Mouse (Mus musculus) layer of hippocampus, adult 2 months (tissue): ENCODE measurements around the gene Spop. TPM values are rescaled to one million over a fixed set of nuclear protein-coding genes. Genes with fewer than 3 reads are reported as not detected.
"Not testable (repeated sequence)": the region's sequence is repeated elsewhere in the genome, so short reads cannot be mapped to it uniquely, and the experiment has no call there.

ENCODE experiments used
- DNase-seq, 2 experiments: peaks; one replicate each; pipeline ENCODE4 v3.0.0; 2022; ENCODE audit warnings: low spot score in 2 of 2
- H3K27ac ChIP-seq: fragments of 200-600 bp; 2 replicates; pipeline ENCODE4 v1.8.1; 2022
- H3K4me3 ChIP-seq: fragments of 200-600 bp; 2 replicates; pipeline ENCODE4 v1.8.1; 2022; ENCODE audit warnings: mild to moderate bottlenecking
- CTCF ChIP-seq: fragments of 200-600 bp; conservative IDR thresholded peaks from 2 replicates; pipeline ENCODE4 v1.8.1; 2022; ENCODE audit warnings: antibody characterized with exemption, mild to moderate bottlenecking, moderate library complexity
- total RNA-seq, 2 experiments: library from RNA; stranded (reverse); gene quantifications; 2 replicates each; pipeline ENCODE4 v1.2.3; 2021

Gene Spop
- total RNA-seq, 2 experiments from 2014 or later = 170 to 176 TPM

DNA sequence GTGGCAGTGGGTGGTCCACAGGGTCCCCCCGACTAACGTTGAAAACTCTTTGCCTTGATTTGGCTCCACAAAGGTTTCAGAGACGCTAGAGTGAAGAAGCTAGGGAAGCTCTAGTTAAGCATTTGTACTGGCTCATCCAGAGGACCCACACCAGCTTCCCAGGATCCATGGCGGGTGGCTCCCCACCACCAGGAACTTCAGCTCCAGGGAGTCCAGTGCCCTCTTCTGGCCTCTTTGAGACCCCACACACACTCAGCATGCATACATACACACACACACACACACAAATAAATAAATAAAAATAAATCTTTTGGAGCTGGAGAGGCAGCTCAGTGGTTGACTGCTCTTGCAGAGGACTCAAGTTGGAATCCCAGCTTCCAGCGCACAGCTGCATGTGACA, 84.0 kb downstream of the Spop start:
- DNase-seq = no peak
- no peak for TF ChIP-seq CTCF
- H3K4me3 ChIP-seq = no peak overlapping the region
- no peak overlapping the region for H3K27ac ChIP-seq

DNA sequence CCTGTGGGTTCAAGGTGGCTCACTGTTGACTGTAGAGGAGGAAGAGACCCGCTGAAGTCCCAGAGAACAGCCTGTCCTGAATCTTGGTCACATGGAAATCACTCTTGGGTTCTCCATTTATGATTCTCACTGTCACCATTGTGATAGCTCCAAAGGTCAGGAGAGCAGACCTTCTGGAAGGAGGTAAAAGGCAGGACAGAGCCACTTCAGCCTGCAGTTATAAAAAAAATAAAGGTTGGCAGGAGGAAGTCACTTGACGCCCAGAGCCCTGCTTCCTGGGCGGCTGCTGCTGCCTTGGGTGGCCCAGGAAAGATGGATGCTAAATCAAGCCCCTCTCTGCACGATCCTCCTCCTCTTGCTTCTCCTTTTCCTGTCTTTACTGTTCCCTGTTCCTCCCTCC, 86.5 kb downstream of the Spop start:
- no peak for DNase-seq
- Histone ChIP-seq H3K27ac (no peak overlapping the region), H3K4me3 (no peak overlapping the region)
- TF ChIP-seq CTCF = no peak

DNA sequence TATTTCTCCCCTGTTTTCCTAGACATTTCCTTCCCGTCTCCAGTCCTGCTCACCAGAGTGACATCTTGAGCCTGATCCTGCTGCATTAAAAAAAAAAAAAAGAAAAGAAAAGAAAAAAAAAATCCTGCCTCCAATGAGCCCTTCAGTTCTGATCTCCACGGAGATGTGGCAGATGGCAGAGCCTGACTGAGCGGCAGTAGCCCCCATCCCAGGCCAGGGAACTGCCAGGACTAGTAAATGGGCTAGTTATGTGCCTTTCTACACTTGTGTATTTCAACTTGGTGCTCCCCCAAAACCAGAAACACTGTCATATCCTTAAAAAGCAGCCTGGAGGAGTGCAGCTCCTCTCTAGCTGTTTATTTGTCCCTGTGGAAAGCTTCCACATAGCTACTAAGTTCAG, 87.0 kb downstream of the Spop start:
- Histone ChIP-seq H3K27ac (no peak overlapping the region), H3K4me3 (no peak overlapping the region)
- no peak for DNase-seq
- TF ChIP-seq CTCF = no peak

DNA sequence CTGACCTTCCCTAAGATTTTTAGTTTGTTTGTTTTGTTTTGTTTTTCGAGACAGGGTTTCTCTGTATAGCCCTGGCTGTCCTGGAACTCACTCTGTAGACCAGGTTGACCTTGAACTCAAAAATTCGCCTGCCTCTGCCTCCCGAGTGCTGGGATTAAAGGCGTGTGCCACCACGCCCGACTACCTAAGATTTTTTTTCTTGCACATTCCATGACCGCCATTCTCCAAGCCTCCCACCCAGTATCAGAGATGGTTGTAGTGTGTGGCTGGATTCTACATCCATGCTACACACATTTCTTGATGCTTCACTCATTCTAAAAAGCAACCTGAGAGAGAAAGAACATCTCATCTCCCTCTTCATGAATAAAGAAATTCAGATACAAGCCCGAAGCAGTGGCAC, 87.9 kb downstream of the Spop start:
- H3K27ac ChIP-seq, H3K4me3 ChIP-seq, DNase-seq: not testable (repeated sequence)

DNA sequence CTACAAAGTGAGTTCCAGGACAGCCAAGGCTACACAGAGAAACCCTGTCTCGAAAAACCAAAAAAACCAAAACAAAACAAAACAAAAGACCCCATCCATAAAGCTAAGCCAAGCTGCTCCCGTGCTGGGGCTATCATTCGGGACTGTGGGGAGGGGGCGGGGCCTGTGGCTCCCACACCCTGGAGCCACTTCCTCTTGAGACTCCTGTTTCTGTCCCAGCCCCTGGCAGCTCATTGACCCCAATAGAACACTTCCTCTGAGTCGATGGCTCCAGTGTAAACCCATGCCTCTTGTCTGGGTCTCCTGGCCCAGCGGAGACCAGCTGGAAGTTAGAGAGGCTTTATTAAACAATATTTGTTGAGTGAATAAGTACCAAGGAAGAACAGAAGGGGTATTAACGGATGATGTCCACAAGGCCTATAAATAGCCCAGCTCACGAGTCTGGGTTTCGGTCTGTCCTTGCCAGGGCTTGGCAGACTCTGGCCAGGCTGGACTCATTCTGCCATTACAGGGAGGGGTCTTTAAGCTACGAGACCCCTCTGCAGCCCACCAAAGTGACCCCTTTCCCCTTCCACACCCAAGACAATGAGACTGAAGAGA, 89.8 kb downstream of the Spop start:
- Histone ChIP-seq H3K27ac (no peak overlapping the region), H3K4me3 (no peak overlapping the region)
- TF ChIP-seq CTCF = no peak
- no peak for DNase-seq

DNA sequence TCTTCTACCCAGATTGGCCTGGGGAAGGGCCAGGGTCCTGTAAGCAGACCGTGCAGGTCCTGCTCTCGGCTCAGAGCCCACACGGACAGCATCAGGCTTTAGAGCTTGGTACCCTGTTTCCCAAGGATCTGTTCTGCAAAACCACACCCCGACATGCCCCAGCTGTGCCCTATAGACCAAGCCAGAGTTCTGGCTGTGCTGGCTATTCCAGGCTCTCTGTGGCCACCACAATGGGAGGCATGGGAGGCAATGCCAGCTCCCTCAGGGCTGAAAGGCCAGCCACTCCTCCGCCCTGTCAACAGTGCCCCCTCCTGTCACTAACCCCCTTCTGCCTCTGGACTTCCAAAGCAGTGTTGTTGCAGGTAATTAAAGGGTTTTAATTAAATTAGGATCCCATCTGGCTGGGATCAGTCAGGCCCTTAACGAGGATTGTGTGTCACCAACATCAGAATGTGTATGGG, 90.4 kb downstream of the Spop start:
- no peak for DNase-seq
- Histone ChIP-seq H3K27ac (no peak overlapping the region), H3K4me3 (no peak overlapping the region)
- no peak; the same call in 1 of the 2 replicates for TF ChIP-seq CTCF

DNA sequence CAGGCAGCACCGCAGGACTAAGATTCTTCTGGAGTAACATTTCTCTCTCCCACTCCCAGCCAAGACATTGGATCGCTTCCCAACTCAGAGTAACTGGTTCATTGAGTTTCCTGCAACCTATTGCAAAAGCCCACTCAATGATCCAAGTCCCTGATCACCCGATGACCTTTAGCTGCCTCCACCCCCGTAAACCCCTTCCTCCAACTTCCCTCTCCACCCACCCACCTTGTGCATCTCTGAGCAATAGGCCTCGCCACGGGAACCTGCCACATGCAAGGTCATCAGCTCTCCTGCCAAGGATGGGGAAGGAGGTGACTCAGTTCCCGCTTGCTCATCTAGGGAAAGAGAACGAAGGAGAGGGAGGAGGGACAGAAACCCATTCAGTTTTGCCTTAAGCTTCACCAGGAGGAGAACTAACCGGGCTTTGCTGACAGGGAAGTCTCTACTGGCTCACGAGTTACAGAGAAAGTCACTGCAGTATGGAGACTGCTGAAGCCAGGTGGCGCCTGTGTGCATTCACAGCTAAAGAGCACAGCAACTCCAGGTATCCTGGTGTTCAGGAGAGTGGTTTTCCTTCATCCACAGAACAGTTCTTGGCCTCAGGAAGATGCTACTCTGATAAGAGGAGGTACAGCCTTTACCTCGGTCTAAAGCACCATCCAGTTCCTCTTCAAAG, 93.3 kb downstream of the Spop start:
- no peak for DNase-seq
- no peak overlapping the region for H3K4me3 ChIP-seq
- peak; percentile 69 for TF ChIP-seq CTCF
- no peak overlapping the region for H3K27ac ChIP-seq

DNA sequence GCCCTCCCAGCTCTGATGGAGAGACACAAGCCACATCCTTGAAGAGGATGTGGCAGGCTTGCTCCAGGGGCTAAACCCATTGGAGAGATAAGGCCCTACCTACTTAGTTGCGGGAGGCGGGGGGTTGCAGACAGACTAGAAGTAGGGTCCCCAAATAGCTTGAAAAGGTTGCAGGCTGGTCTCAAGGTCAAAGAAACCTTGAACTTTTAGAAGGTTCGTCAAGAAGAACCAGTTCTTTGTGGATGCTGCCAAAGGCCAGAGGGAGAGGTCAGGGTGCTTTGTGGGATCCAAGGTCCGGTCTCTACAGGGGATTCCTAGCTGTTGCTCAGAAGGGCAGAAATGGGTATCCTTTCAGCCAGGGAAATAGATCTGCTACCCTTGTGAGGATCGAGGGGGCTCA, 93.9 kb downstream of the Spop start:
- Histone ChIP-seq H3K4me3 (no peak overlapping the region), H3K27ac (no peak overlapping the region)
- no peak for DNase-seq
- TF ChIP-seq CTCF = no peak

DNA sequence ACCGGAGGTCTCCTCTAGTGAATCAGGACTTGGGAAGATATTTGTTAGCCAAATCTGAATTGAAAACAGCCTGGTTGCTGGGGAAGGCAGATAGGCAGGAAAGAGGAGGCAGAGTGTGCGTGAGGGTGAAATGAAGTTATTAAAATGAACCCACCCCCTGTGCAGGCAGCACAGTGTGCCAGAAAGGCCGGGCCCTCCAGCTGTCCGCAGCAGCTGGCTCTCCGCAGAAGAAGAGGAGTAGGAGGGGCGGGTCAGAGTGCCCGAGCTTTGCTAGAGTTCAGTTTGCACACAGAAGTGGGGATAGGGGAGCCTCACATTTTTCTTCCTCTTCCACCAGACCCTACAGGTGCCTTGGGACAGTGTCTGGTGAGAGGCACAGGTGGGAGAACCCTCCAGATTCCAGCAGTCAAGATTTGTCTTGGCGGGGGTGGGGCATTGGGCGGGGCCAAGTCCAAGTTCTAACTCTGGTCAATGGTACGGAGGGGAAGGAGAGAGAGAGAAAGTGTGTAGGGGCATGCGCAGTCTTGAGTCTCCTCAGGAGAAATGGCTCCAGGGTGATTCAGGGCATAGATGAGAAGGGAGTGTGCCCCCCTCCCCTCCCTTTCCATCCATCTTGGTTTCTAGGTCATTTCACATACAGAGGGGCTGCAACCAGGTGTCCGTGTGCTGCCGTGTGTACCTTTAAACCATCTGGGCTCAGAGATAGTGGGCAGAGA, 94.5 kb downstream of the Spop start:
- DNase-seq = no peak
- no peak for TF ChIP-seq CTCF
- Histone ChIP-seq H3K4me3 (no peak overlapping the region), H3K27ac (no peak overlapping the region)

DNA sequence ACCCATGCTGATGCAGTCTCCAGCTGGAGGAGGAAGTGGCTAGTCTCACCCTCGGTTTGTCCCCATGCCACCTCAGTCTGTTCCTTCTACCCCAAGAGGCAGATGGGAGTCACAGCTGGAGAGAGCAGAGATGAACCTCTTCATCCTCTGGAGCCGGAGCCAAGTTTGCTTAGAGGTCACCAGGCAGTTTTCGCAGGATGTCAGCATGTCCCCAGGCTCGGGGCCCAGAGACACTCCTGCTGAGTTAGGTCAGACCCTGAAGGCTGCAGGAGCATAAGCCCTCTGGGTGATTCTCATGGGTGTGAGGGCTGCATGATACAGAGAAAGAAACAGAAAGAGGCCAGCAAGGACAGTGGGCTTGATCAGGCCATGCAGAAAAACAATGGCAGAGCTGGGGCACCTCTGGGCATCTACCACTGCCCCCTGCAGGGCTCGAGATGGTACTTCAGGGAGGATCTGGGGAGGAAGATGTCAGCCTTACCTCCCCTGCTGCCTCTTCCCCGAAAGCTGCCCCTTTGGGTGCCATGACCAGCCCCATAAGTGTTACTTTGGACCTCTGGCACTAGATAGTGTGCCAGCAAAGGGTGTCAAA, 95.3 kb downstream of the Spop start:
- DNase-seq = no peak
- H3K27ac ChIP-seq = no peak overlapping the region
- TF ChIP-seq CTCF = peak; percentile 78
- no peak overlapping the region for H3K4me3 ChIP-seq

DNA sequence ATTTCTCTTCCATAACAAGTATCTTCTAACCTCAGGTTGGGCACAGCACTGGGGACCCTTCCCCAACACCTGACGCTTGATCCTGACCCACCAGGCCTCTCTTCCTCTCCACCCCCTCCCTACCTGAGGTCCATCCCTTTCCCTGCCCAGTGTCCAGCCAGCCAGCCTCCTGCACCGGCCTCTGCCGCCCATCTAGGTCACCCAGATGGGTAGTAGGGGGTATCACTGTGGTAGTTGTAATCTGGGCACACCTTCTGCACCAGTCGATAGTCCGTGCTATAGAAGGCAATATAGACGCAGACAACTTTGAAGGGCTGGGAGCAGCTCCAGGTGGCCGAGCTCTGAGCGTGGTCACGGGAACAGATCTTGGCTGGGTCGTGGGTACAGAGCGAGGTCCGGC, 96.8 kb downstream of the Spop start:
- Histone ChIP-seq H3K27ac (no peak overlapping the region), H3K4me3 (no peak overlapping the region)
- no peak for TF ChIP-seq CTCF
- DNase-seq = no peak

DNA sequence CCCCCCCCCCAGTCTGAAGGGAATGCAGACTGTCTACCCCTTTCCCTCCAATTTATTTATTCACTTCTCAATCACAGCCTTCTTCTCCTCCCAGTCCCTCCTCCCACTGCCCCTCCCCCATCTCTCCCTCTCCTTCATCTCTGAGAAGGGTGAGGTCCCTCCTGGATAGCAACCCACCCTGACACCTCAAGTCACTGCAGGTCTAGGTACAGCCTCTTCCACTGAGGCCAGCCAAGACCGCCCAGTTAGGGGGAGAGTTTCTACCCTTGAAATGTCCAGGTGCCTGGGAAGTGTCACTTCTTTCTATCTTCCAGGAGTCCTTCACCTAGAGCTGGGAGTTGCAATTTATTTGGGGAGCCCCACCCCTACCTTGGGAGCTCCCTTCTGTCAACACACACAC, 98.0 kb downstream of the Spop start:
- no peak overlapping the region for H3K27ac ChIP-seq
- no peak overlapping the region for H3K4me3 ChIP-seq
- no peak for DNase-seq
- TF ChIP-seq CTCF = no peak

DNA sequence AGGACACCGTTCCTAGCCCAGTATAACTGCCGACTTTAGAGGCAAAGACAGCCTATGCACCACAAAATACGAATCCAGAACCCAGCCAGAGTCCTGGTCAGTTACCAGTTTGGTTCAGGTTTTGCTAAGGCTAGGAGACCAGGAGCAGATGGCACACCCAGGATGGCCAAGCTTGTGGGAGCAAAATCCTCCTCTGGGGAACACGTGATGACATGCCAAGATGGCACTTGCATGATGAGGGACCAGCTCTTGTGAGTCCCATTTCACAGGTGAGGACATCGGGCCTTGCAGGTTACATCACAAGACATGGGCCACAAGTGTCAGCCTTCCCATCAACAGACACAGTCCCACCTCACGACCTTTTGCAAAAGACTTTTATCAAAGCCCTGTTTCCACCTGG, 98.5 kb downstream of the Spop start:
- DNase-seq = no peak

More for the DNA sequence above, 98.5 kb downstream of the Spop start:
- no peak overlapping the region for H3K4me3 ChIP-seq
- no peak overlapping the region for H3K27ac ChIP-seq
- TF ChIP-seq CTCF = no peak
